Mouse (Mus musculus): ENCODE measurements at regions not wholly inside any gene's neighbourhood (a gene's known extent, or its start where the extent isn't known, plus 50 kb on each side); places are given as distances from the start of the nearest gene placed in this dataset.

GRCm38 (mm10) chr1:55900033-55900432 is 494.3 kb downstream of the Plcl1 start:
- Histone ChIP-seq H3K27me3 (ENCODE audit: low read depth, poor library complexity, severe bottlenecking) (peaks cover 6% of the 10 kb centered on the region; the same call in 1 of the 2 replicates), H3K36me3 (no peaks in the 10 kb centered on the region), H3K4me1 (0 out of 2 replicates have a peak, but pooled peaks cover 7% of the 10 kb centered on the region), H3K27ac (no peak overlapping the region), H3K4me3 (no peak overlapping the region), H3K9me3 (replicated peaks) (no peaks in the 10 kb centered on the region)
- WGBS = 96% methylated on average over 3 of the region's 3 CpGs
- no peak for DNase-seq (ENCODE audit: low spot score)

GRCm38 (mm10) chr1:55903177-55903576 is 497.5 kb downstream of the Plcl1 start:
- no peak overlapping the region for H3K27ac ChIP-seq
- no peaks in the 10 kb centered on the region for H3K4me1 ChIP-seq
- H3K4me3 ChIP-seq = no peak overlapping the region
- no peaks in the 10 kb centered on the region for H3K27me3 ChIP-seq (ENCODE audit: low read depth, poor library complexity, severe bottlenecking)
- no peaks in the 10 kb centered on the region for H3K9me3 ChIP-seq (replicated peaks)
- 91% methylated on average over 3 of the region's 3 CpGs for WGBS
- no peak for DNase-seq (ENCODE audit: low spot score)
- H3K36me3 ChIP-seq = no peaks in the 10 kb centered on the region

- no peak overlapping the region for H3K4me3 ChIP-seq
- no peaks in the 10 kb centered on the region for H3K4me1 ChIP-seq
- no peak overlapping the region for H3K27ac ChIP-seq
- no peaks in the 10 kb centered on the region for H3K36me3 ChIP-seq
- no peaks in the 10 kb centered on the region for H3K9me3 ChIP-seq (replicated peaks)
- no peak for DNase-seq (ENCODE audit: low spot score)
- WGBS = 85% methylated on average over 2 of the region's 2 CpGs
- no peaks in the 10 kb centered on the region for H3K27me3 ChIP-seq (ENCODE audit: low read depth, poor library complexity, severe bottlenecking)
Observed at GRCm38 (mm10) chr1:55904571-55904970, 498.9 kb downstream of the Plcl1 start.

- no peaks in the 10 kb centered on the region for H3K36me3 ChIP-seq
- no peak overlapping the region for H3K27ac ChIP-seq
- DNase-seq (ENCODE audit: low spot score) = no peak
- H3K4me3 ChIP-seq = no peak overlapping the region
- H3K4me1 ChIP-seq = no peaks in the 10 kb centered on the region
- no peaks in the 10 kb centered on the region for H3K9me3 ChIP-seq (replicated peaks)
- H3K27me3 ChIP-seq (ENCODE audit: low read depth, poor library complexity, severe bottlenecking) = no peaks in the 10 kb centered on the region
- WGBS = 97% methylated on average over 4 of the region's 4 CpGs
Observed at GRCm38 (mm10) chr1:55905232-55905631, 499.5 kb downstream of the Plcl1 start.

- Histone ChIP-seq H3K27me3 (ENCODE audit: low read depth, poor library complexity, severe bottlenecking) (no peaks in the 10 kb centered on the region), H3K9me3 (replicated peaks) (no peaks in the 10 kb centered on the region), H3K27ac (no peak overlapping the region), H3K4me3 (no peak overlapping the region), H3K36me3 (no peaks in the 10 kb centered on the region), H3K4me1 (peaks cover 21% of the 10 kb centered on the region)
- DNase-seq (ENCODE audit: low spot score) = no peak
- WGBS = 93% methylated on average over 2 of the region's 2 CpGs
Observed at GRCm38 (mm10) chr1:55910024-55910423, 504.3 kb downstream of the Plcl1 start.

- no peaks in the 10 kb centered on the region for H3K9me3 ChIP-seq (replicated peaks)
- DNase-seq (ENCODE audit: low spot score) = no peak
- 72% methylated on average over 3 of the region's 3 CpGs for WGBS
- no peak overlapping the region for H3K4me3 ChIP-seq
- H3K27me3 ChIP-seq (ENCODE audit: low read depth, poor library complexity, severe bottlenecking) = no peaks in the 10 kb centered on the region
- no peak overlapping the region for H3K27ac ChIP-seq
- H3K4me1 ChIP-seq = peaks cover 21% of the 10 kb centered on the region
- no peaks in the 10 kb centered on the region for H3K36me3 ChIP-seq
Observed at GRCm38 (mm10) chr1:55914284-55914683, 508.6 kb downstream of the Plcl1 start.

GRCm38 (mm10) chr1:55915940-55916339 is 510.2 kb downstream of the Plcl1 start:
- Histone ChIP-seq H3K27ac (no peak overlapping the region), H3K9me3 (replicated peaks) (no peaks in the 10 kb centered on the region), H3K4me1 (peaks cover 17% of the 10 kb centered on the region), H3K4me3 (no peak overlapping the region), H3K27me3 (ENCODE audit: low read depth, poor library complexity, severe bottlenecking) (no peaks in the 10 kb centered on the region), H3K36me3 (no peaks in the 10 kb centered on the region)
- 60% methylated on average over 11 of the region's 11 CpGs for WGBS
- DNase-seq (ENCODE audit: low spot score) = no peak

- Histone ChIP-seq H3K27me3 (ENCODE audit: low read depth, poor library complexity, severe bottlenecking) (no peaks in the 10 kb centered on the region), H3K9me3 (replicated peaks) (no peaks in the 10 kb centered on the region), H3K4me1 (0 out of 2 replicates have a peak, but pooled peaks cover 4% of the 10 kb centered on the region), H3K27ac (no peak overlapping the region), H3K4me3 (no peak overlapping the region), H3K36me3 (no peaks in the 10 kb centered on the region)
- no peak for DNase-seq (ENCODE audit: low spot score)
Observed at GRCm38 (mm10) chr1:55919516-55919915, 513.8 kb downstream of the Plcl1 start.

GRCm38 (mm10) chr1:55946786-55947549 is 541.2 kb downstream of the Plcl1 start:
- Histone ChIP-seq H3K4me1 (no peaks in the 10 kb centered on the region), H3K4me3 (no peak overlapping the region), H3K27me3 (ENCODE audit: low read depth, poor library complexity, severe bottlenecking) (no peaks in the 10 kb centered on the region), H3K36me3 (no peaks in the 10 kb centered on the region), H3K9me3 (replicated peaks) (no peaks in the 10 kb centered on the region), H3K27ac (no peak overlapping the region)
- WGBS = 78% methylated on average over 3 of the region's 3 CpGs
- no peak for DNase-seq (ENCODE audit: low spot score)

- no peaks in the 10 kb centered on the region for H3K27me3 ChIP-seq (ENCODE audit: low read depth, poor library complexity, severe bottlenecking)
- no peaks in the 10 kb centered on the region for H3K9me3 ChIP-seq (replicated peaks)
- no peaks in the 10 kb centered on the region for H3K36me3 ChIP-seq
- WGBS = 90% methylated on average over 5 of the region's 5 CpGs
- no peaks in the 10 kb centered on the region for H3K4me1 ChIP-seq
- no peak overlapping the region for H3K27ac ChIP-seq
- no peak overlapping the region for H3K4me3 ChIP-seq
- no peak for DNase-seq (ENCODE audit: low spot score)
Observed at GRCm38 (mm10) chr1:55947618-55948283, 542.0 kb downstream of the Plcl1 start.

GRCm38 (mm10) chr1:55949606-55950005 is 543.9 kb downstream of the Plcl1 start:
- no peak for DNase-seq (ENCODE audit: low spot score)
- 90% methylated on average over 4 of the region's 4 CpGs for WGBS
- no peaks in the 10 kb centered on the region for H3K27me3 ChIP-seq (ENCODE audit: low read depth, poor library complexity, severe bottlenecking)
- no peaks in the 10 kb centered on the region for H3K9me3 ChIP-seq (replicated peaks)
- H3K4me3 ChIP-seq = no peak overlapping the region
- no peaks in the 10 kb centered on the region for H3K36me3 ChIP-seq
- no peak overlapping the region for H3K27ac ChIP-seq
- no peaks in the 10 kb centered on the region for H3K4me1 ChIP-seq

- DNase-seq (ENCODE audit: low spot score) = no peak
- Histone ChIP-seq H3K4me3 (no peak overlapping the region), H3K27ac (no peak overlapping the region), H3K9me3 (replicated peaks) (no peaks in the 10 kb centered on the region), H3K27me3 (ENCODE audit: low read depth, poor library complexity, severe bottlenecking) (no peaks in the 10 kb centered on the region), H3K4me1 (no peaks in the 10 kb centered on the region), H3K36me3 (no peaks in the 10 kb centered on the region)
- WGBS = 86% methylated on average over 11 of the region's 11 CpGs
Observed at GRCm38 (mm10) chr1:55957804-55958445, 552.2 kb downstream of the Plcl1 start.

- DNase-seq (ENCODE audit: low spot score) = peak; percentile 80
- WGBS = 21% methylated on average over 6 of the region's 6 CpGs
Observed at GRCm38 (mm10) chr1:55960291-55960690, 554.6 kb downstream of the Plcl1 start.

More at GRCm38 (mm10) chr1:55960291-55960690, 554.6 kb downstream of the Plcl1 start:
- no peak overlapping the region for H3K4me3 ChIP-seq
- H3K9me3 ChIP-seq (replicated peaks) = no peaks in the 10 kb centered on the region
- no peaks in the 10 kb centered on the region for H3K27me3 ChIP-seq (ENCODE audit: low read depth, poor library complexity, severe bottlenecking)
- no peak overlapping the region for H3K27ac ChIP-seq
- no peaks in the 10 kb centered on the region for H3K4me1 ChIP-seq
- no peaks in the 10 kb centered on the region for H3K36me3 ChIP-seq
